Mouse (Mus musculus): ENCODE results near the gene Ric8a. TPM values are rescaled to one million over a fixed set of nuclear protein-coding genes. Genes with fewer than 3 reads are reported as not detected.

Gene Ric8a
- polyA plus RNA-seq, 1 experiment from 2014 or later = 82.2 TPM

GRCm38 (mm10) chr7:140843806-140844205 is 13.0 kb upstream of the Ric8a start:
- Histone ChIP-seq H3K27me3 (ENCODE audit: control insufficient read depth, insufficient read depth, low read length) (0 out of 2 replicates have a peak, but pooled peaks cover 4% of the 10 kb centered on the region), H3K4me1 (ENCODE audit: control insufficient read depth, insufficient read depth, low read length) (no peaks in the 10 kb centered on the region), H3K9ac (ENCODE audit: low read length) (no peak overlapping the region), H3K27ac (ENCODE audit: low read depth, low read length) (no peak overlapping the region), H3K4me2 (ENCODE audit: low read depth) (no peak overlapping the region), H3K4me3 (ENCODE audit: low read depth, low read length) (no peak overlapping the region), H3K36me3 (ENCODE audit: control insufficient read depth, insufficient read depth, low read length) (no peaks in the 10 kb centered on the region), H3K9me3 (ENCODE audit: control insufficient read depth, low read length) (no peaks in the 10 kb centered on the region)
- no peak for DNase-seq (ENCODE audit: low spot score)
- WGBS = 83% methylated on average over 7 of the region's 7 CpGs
- no peak for ATAC-seq (ENCODE audit: insufficient read depth, low FRiP score, low TSS enrichment)

GRCm38 (mm10) chr7:140844905-140845665 is 11.7 kb upstream of the Ric8a start, which contains the start of gene Scgb1c1:
Scgb1c1 (plus strand) TSS chr7:140845547.
- Histone ChIP-seq H3K27me3 (ENCODE audit: control insufficient read depth, insufficient read depth, low read length) (0 out of 2 replicates have a peak, but pooled peaks cover 4% of the 10 kb centered on the region), H3K36me3 (ENCODE audit: control insufficient read depth, insufficient read depth, low read length) (no peaks in the 10 kb centered on the region), H3K4me3 (ENCODE audit: low read depth, low read length) (no peak within 1 kb of the TSS), H3K9ac (ENCODE audit: low read length) (no peak within 1 kb of the TSS), H3K4me1 (ENCODE audit: control insufficient read depth, insufficient read depth, low read length) (no peaks in the 10 kb centered on the region), H3K9me3 (ENCODE audit: control insufficient read depth, low read length) (no peaks in the 10 kb centered on the region), H3K27ac (ENCODE audit: low read depth, low read length) (no peak within 1 kb of the TSS), H3K4me2 (ENCODE audit: low read depth) (no peak within 1 kb of the TSS)
- ATAC-seq (ENCODE audit: insufficient read depth, low FRiP score, low TSS enrichment) (peak; percentile 85), DNase-seq (ENCODE audit: low spot score) (peak; percentile 89)
- WGBS = 34% methylated on average over 14 of the region's 14 CpGs

DNA sequence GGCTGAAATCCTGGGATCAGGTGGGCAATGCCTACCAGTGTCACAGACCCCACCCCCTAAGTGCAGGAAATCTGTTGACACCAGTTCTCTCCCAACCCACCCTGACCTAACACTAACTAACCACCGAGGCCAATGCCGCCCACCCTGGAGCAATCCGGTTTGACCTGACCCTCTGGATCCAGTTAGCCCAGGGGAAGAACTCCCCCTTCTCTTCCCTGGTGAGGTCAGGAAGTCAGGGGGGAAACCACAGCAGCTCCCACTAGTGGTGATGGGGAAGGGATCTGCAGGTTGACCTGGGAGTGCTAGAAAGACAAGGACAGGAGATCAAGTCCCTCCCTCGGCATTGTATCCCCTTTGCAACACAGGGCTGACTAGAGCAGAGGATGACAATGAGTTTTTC is 11.1 kb upstream of the Ric8a start:
- WGBS = 63% methylated on average over 4 of the region's 4 CpGs
- DNase-seq (ENCODE audit: low spot score) = no peak
- 0 out of 2 replicates have a peak, but pooled peaks cover 2% of the 10 kb centered on the region for H3K27me3 ChIP-seq (ENCODE audit: control insufficient read depth, insufficient read depth, low read length)

GRCm38 (mm10) chr7:140846676-140847075 is 10.1 kb upstream of the Ric8a start:
- Histone ChIP-seq H3K4me1 (ENCODE audit: control insufficient read depth, insufficient read depth, low read length) (no peaks in the 10 kb centered on the region), H3K9me3 (ENCODE audit: control insufficient read depth, low read length) (no peaks in the 10 kb centered on the region), H3K9ac (ENCODE audit: low read length) (no peak overlapping the region), H3K27me3 (ENCODE audit: control insufficient read depth, insufficient read depth, low read length) (0 out of 2 replicates have a peak, but pooled peaks cover 2% of the 10 kb centered on the region), H3K4me2 (ENCODE audit: low read depth) (no peak overlapping the region), H3K36me3 (ENCODE audit: control insufficient read depth, insufficient read depth, low read length) (no peaks in the 10 kb centered on the region), H3K27ac (ENCODE audit: low read depth, low read length) (no peak overlapping the region), H3K4me3 (ENCODE audit: low read depth, low read length) (no peak overlapping the region)
- WGBS = 85% methylated on average over 10 of the region's 10 CpGs
- no peak for DNase-seq (ENCODE audit: low spot score)
- no peak for ATAC-seq (ENCODE audit: insufficient read depth, low FRiP score, low TSS enrichment)

More for the DNA sequence above, 11.1 kb upstream of the Ric8a start:
- Histone ChIP-seq H3K4me2 (ENCODE audit: low read depth) (no peak overlapping the region), H3K4me1 (ENCODE audit: control insufficient read depth, insufficient read depth, low read length) (no peaks in the 10 kb centered on the region), H3K36me3 (ENCODE audit: control insufficient read depth, insufficient read depth, low read length) (no peaks in the 10 kb centered on the region), H3K9me3 (ENCODE audit: control insufficient read depth, low read length) (no peaks in the 10 kb centered on the region), H3K9ac (ENCODE audit: low read length) (no peak overlapping the region), H3K4me3 (ENCODE audit: low read depth, low read length) (no peak overlapping the region), H3K27ac (ENCODE audit: low read depth, low read length) (no peak overlapping the region)
- ATAC-seq (ENCODE audit: insufficient read depth, low FRiP score, low TSS enrichment) = no peak

DNA sequence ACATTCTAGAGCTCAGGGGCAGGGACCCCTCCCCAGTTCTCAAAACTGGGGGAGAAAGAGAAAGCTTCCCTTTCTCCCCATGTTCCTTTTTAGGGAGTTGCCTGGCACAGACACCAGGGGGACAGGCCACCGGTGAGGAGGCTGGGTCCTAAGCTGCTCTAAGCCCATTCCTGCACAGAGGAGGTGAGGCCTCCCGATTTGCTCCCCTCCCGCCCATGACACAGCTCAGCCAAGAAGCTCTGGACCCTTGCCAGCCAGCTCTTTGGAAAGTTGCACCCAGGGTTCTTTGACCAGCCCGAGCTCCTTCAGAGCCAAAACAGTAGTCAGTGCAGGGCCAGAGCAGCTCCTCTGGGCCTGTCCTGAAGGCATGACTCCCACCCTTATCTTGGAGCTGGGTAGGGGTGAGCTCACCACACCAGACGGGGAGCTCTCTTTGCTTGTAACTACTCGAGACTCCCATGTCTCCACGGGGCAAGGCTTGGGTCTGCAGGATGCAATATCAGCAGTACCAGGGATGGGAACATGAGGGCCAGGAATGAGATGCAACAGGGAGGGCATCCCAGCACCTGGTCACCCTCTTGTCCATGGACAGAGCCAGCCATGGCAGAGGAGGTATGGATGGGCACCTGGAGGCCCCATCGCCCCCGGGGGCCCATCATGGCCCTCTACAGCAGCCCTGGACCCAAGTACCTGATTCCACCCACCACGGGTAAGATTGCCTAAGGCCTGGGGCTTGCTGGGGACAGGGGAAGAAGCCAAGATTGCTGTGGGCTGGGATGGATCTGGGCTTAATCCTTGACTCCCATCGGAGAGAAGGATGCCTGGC is 8.8 kb upstream of the Ric8a start, which contains the start of gene Odf3:
Gene Odf3 (plus strand): TSS at position 51 of the 826 bp plus-strand sequence.
- Histone ChIP-seq H3K4me3 (ENCODE audit: low read depth, low read length) (no peak within 1 kb of the TSS), H3K27me3 (ENCODE audit: control insufficient read depth, insufficient read depth, low read length) (no peaks in the 10 kb centered on the region), H3K4me1 (ENCODE audit: control insufficient read depth, insufficient read depth, low read length) (no peaks in the 10 kb centered on the region), H3K9me3 (ENCODE audit: control insufficient read depth, low read length) (no peaks in the 10 kb centered on the region), H3K4me2 (ENCODE audit: low read depth) (no peak within 1 kb of the TSS), H3K27ac (ENCODE audit: low read depth, low read length) (no peak within 1 kb of the TSS), H3K36me3 (ENCODE audit: control insufficient read depth, insufficient read depth, low read length) (peaks cover 4% of the 10 kb centered on the region), H3K9ac (ENCODE audit: low read length) (no peak within 1 kb of the TSS; the same call in 1 of the 2 replicates)
- DNase-seq (ENCODE audit: low spot score) (no peak), ATAC-seq (ENCODE audit: insufficient read depth, low FRiP score, low TSS enrichment) (no peak)
- WGBS = 73% methylated on average over 11 of the region's 11 CpGs

GRCm38 (mm10) chr7:140848591-140848990 is 8.2 kb upstream of the Ric8a start:
- no peak for DNase-seq (ENCODE audit: low spot score)
- no peak for ATAC-seq (ENCODE audit: insufficient read depth, low FRiP score, low TSS enrichment)
- no peak overlapping the region for H3K27ac ChIP-seq (ENCODE audit: low read depth, low read length)
- H3K9ac ChIP-seq (ENCODE audit: low read length) = no peak overlapping the region
- no peaks in the 10 kb centered on the region for H3K4me1 ChIP-seq (ENCODE audit: control insufficient read depth, insufficient read depth, low read length)
- H3K9me3 ChIP-seq (ENCODE audit: control insufficient read depth, low read length) = no peaks in the 10 kb centered on the region
- H3K4me3 ChIP-seq (ENCODE audit: low read depth, low read length) = no peak overlapping the region
- no peaks in the 10 kb centered on the region for H3K27me3 ChIP-seq (ENCODE audit: control insufficient read depth, insufficient read depth, low read length)
- H3K36me3 ChIP-seq (ENCODE audit: control insufficient read depth, insufficient read depth, low read length) = peaks cover 7% of the 10 kb centered on the region
- 95% methylated on average over 10 of the region's 10 CpGs for WGBS
- H3K4me2 ChIP-seq (ENCODE audit: low read depth) = no peak overlapping the region

GRCm38 (mm10) chr7:140851916-140852315 is 4.8 kb upstream of the Ric8a start:
- no peak overlapping the region for H3K4me2 ChIP-seq (ENCODE audit: low read depth)
- peaks cover 10% of the 10 kb centered on the region for H3K36me3 ChIP-seq (ENCODE audit: control insufficient read depth, insufficient read depth, low read length)
- 99% methylated on average over 4 of the region's 4 CpGs for WGBS
- ATAC-seq (ENCODE audit: insufficient read depth, low FRiP score, low TSS enrichment) (no peak), DNase-seq (ENCODE audit: low spot score) (no peak)
- peaks cover 8% of the 10 kb centered on the region for H3K4me1 ChIP-seq (ENCODE audit: control insufficient read depth, insufficient read depth, low read length)
- no peaks in the 10 kb centered on the region for H3K27me3 ChIP-seq (ENCODE audit: control insufficient read depth, insufficient read depth, low read length)
- H3K9ac ChIP-seq (ENCODE audit: low read length) = no peak overlapping the region
- no peaks in the 10 kb centered on the region for H3K9me3 ChIP-seq (ENCODE audit: control insufficient read depth, low read length)
- H3K27ac ChIP-seq (ENCODE audit: low read depth, low read length) = no peak overlapping the region
- H3K4me3 ChIP-seq (ENCODE audit: low read depth, low read length) = no peak overlapping the region

DNA sequence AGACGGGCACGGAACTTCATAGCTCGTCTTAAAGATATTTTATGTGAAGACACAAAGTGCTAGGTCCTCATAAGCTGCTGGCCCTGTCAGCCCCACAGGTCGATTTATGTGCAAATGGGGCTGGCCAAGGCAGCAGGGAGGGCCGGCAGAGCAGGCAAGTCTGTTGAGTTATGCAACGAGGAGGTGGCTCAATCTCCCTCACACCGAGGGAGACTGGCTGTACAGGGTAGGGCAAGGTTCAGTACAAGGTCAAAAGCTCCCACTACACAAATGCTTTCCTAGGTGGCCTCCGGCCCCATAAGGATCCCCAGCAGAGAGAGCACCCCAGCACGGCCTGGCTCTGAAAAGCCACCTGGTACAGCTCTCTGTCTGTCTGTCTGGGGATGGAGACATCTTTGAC is 3.4 kb upstream of the Ric8a start:
- WGBS = 82% methylated on average over 9 of the region's 9 CpGs
- H3K9ac ChIP-seq (ENCODE audit: low read length) = no peak overlapping the region
- H3K27me3 ChIP-seq (ENCODE audit: control insufficient read depth, insufficient read depth, low read length) = no peaks in the 10 kb centered on the region
- no peaks in the 10 kb centered on the region for H3K9me3 ChIP-seq (ENCODE audit: control insufficient read depth, low read length)
- no peak overlapping the region for H3K4me3 ChIP-seq (ENCODE audit: low read depth, low read length)
- H3K36me3 ChIP-seq (ENCODE audit: control insufficient read depth, insufficient read depth, low read length) = peaks cover 10% of the 10 kb centered on the region
- H3K27ac ChIP-seq (ENCODE audit: low read depth, low read length) = no peak overlapping the region
- no peak overlapping the region for H3K4me2 ChIP-seq (ENCODE audit: low read depth)
- ATAC-seq (ENCODE audit: insufficient read depth, low FRiP score, low TSS enrichment) (no peak), DNase-seq (ENCODE audit: low spot score) (no peak)
- H3K4me1 ChIP-seq (ENCODE audit: control insufficient read depth, insufficient read depth, low read length) = peaks cover 15% of the 10 kb centered on the region

All from neural tube, embryonic 11.5 days (tissue).